Mouse (Mus musculus) lung, postnatal 10 days (tissue): ENCODE measurements at regions not wholly inside any gene's neighbourhood (a gene's known extent, or its start where the extent isn't known, plus 50 kb on each side); places are given as distances from the start of the nearest gene placed in this dataset.

Experiments used
- DNase-seq: peaks from one replicate; pipeline ENCODE4 v3.0.0; 2021

- no peak for DNase-seq
Measured at GRCm38 (mm10) chr4:96895223-96895622, 110.2 kb upstream of the Gm12695 start.

GRCm38 (mm10) chr4:96881077-96881476 is 96.1 kb upstream of the Gm12695 start:
- DNase-seq = peak; percentile 2

GRCm38 (mm10) chr4:96878016-96878415 is 93.0 kb upstream of the Gm12695 start:
- no peak for DNase-seq

- DNase-seq = no peak
Measured at GRCm38 (mm10) chr4:96874644-96875043, 89.7 kb upstream of the Gm12695 start.

- DNase-seq = no peak
Measured at GRCm38 (mm10) chr4:96845170-96845569, 60.2 kb upstream of the Gm12695 start.
